Mouse (Mus musculus) liver, embryonic 16.5 days (tissue): ENCODE results near the gene Olfr102. TPM values are rescaled to one million over a fixed set of nuclear protein-coding genes. Genes with fewer than 3 reads are reported as not detected.

Experiments used
- ATAC-seq: fragments of 200-750 bp; cut with Nextera tagmentation; 2 replicates; pipeline ENCODE4 v1.8.0; 2017; ENCODE audit warnings: low read depth, mild to moderate bottlenecking, moderate number of reproducible peaks, moderate library complexity
- H3K27ac ChIP-seq: fragments of 300-500 bp; sonication (generic); 2 replicates; pipeline ENCODE4 v1.5.1; 2014; ENCODE audit warnings: mild to moderate bottlenecking, low read length
- H3K27me3 ChIP-seq: fragments of 300-500 bp; sonication (generic); 2 replicates; pipeline ENCODE4 v1.6.1; 2014; ENCODE audit warnings: low read depth, low read length, mixed read lengths; ENCODE audit not compliant: control insufficient read depth, insufficient read depth
- H3K36me3 ChIP-seq: fragments of 300-500 bp; sonication (generic); 2 replicates; pipeline ENCODE4 v1.6.1; 2014; ENCODE audit warnings: mild to moderate bottlenecking; ENCODE audit not compliant: control insufficient read depth, insufficient read depth
- H3K4me1 ChIP-seq: fragments of 300-500 bp; sonication (generic); 2 replicates; pipeline ENCODE4 v1.6.1; 2014; ENCODE audit warnings: low read depth, low read length, mixed read lengths; ENCODE audit not compliant: control insufficient read depth
- H3K4me2 ChIP-seq: fragments of 300-500 bp; sonication (generic); 2 replicates; pipeline ENCODE4 v1.6.1; 2014; ENCODE audit warnings: low read depth, low read length, mixed read lengths
- H3K4me3 ChIP-seq: fragments of 300-500 bp; sonication (generic); 2 replicates; pipeline ENCODE4 v1.5.1; 2014; ENCODE audit warnings: low read depth, mild to moderate bottlenecking, low read length
- H3K9ac ChIP-seq: fragments of 300-500 bp; sonication (generic); 2 replicates; pipeline ENCODE4 v1.6.1; 2014; ENCODE audit warnings: low read depth, low read length
- H3K9me3 ChIP-seq: fragments of 300-500 bp; sonication (generic); replicated peaks from 2 replicates; pipeline ENCODE4 v1.6.1; 2016; ENCODE audit warnings: low read length; ENCODE audit not compliant: control insufficient read depth
- WGBS: fragments of 180-500 bp; shearing (Covaris S2); extraction: QIAGEN DNeasy Blood & Tissue Kit; methylation state at CpG from one replicate; pipeline ENCODE4 v1.1.7; 2014; ENCODE audit not compliant: insufficient replicate concordance; 5-methylcytosine and 5-hydroxymethylcytosine counted together
- polyA plus RNA-seq: library from polyadenylated mRNA; unstranded; fragments of >200 nt; fragmentation: Nextera tagmentation; extraction: Ambion mirVana; gene quantifications from 2 replicates; pipeline ENCODE4 v1.2.1, GENCODE M21; 2015

Gene Olfr102
- polyA plus RNA-seq: not detected in 2 replicates

GRCm38 (mm10) chr17:37316954-37317353 is at the start of gene Olfr102:
Olfr102 (minus strand) TSS chr17:37317054.
- Histone ChIP-seq H3K4me1 (no peaks in the 10 kb centered on the region), H3K36me3 (no peaks in the 10 kb centered on the region), H3K27me3 (no peaks in the 10 kb centered on the region), H3K9ac (no peak within 1 kb of the TSS), H3K9me3 (no peaks in the 10 kb centered on the region; the same call in 1 of the 2 replicates), H3K27ac (no peak within 1 kb of the TSS), H3K4me3 (no peak within 1 kb of the TSS), H3K4me2 (no peak within 1 kb of the TSS)
- ATAC-seq: no peak

GRCm38 (mm10) chr17:37359282-37359681 is 42.4 kb upstream of the Olfr102 start, which contains the start of gene Olfr104-ps:
Olfr104-ps (plus strand) TSS chr17:37359582.
- Histone ChIP-seq H3K4me2 (no peak within 1 kb of the TSS), H3K27ac (no peak within 1 kb of the TSS), H3K27me3 (no peaks in the 10 kb centered on the region), H3K4me3 (no peak within 1 kb of the TSS), H3K36me3 (no peaks in the 10 kb centered on the region), H3K9me3 (no peaks in the 10 kb centered on the region), H3K9ac (no peak within 1 kb of the TSS), H3K4me1 (no peaks in the 10 kb centered on the region)
- ATAC-seq: no peak

GRCm38 (mm10) chr17:37339598-37339997 is 22.7 kb upstream of the Olfr102 start, which contains the start of gene Olfr103:
Olfr103 (minus strand) TSS chr17:37339698.
- 72% methylated on average over 2 of the region's 2 CpGs for WGBS
- no peaks in the 10 kb centered on the region for H3K36me3 ChIP-seq
- H3K4me2 ChIP-seq: no peak within 1 kb of the TSS
- no peak within 1 kb of the TSS for H3K4me3 ChIP-seq
- H3K4me1 ChIP-seq: no peaks in the 10 kb centered on the region
- H3K9me3 ChIP-seq: no peaks in the 10 kb centered on the region
- no peak for ATAC-seq
- H3K9ac ChIP-seq: no peak within 1 kb of the TSS
- H3K27me3 ChIP-seq: no peaks in the 10 kb centered on the region
- H3K27ac ChIP-seq: no peak within 1 kb of the TSS

GRCm38 (mm10) chr17:37310146-37310699 is 6.6 kb downstream of the Olfr102 start:
- Histone ChIP-seq H3K27ac (no peak overlapping the region), H3K4me1 (no peaks in the 10 kb centered on the region), H3K4me2 (no peak overlapping the region), H3K27me3 (no peaks in the 10 kb centered on the region), H3K9ac (no peak overlapping the region), H3K9me3 (no peaks in the 10 kb centered on the region), H3K36me3 (no peaks in the 10 kb centered on the region), H3K4me3 (no peak overlapping the region)
- WGBS: 30% methylated on average over 2 of the region's 2 CpGs
- no peak for ATAC-seq

- ATAC-seq: no peak
- no peak overlapping the region for H3K4me2 ChIP-seq
- 31% methylated on average over 4 of the region's 4 CpGs for WGBS
- no peaks in the 10 kb centered on the region for H3K36me3 ChIP-seq
- H3K27me3 ChIP-seq: no peaks in the 10 kb centered on the region
- no peak overlapping the region for H3K9ac ChIP-seq
- no peak overlapping the region for H3K27ac ChIP-seq
- H3K9me3 ChIP-seq: no peaks in the 10 kb centered on the region
- H3K4me3 ChIP-seq: no peak overlapping the region
- no peaks in the 10 kb centered on the region for H3K4me1 ChIP-seq
Observed at GRCm38 (mm10) chr17:37308483-37308882, 8.4 kb downstream of the Olfr102 start.

GRCm38 (mm10) chr17:37304213-37304612 is 12.6 kb downstream of the Olfr102 start, which contains the start of gene Olfr101:
Olfr101 (minus strand) TSS chr17:37304313.
- no peaks in the 10 kb centered on the region for H3K4me1 ChIP-seq
- no peaks in the 10 kb centered on the region for H3K36me3 ChIP-seq
- no peak within 1 kb of the TSS for H3K9ac ChIP-seq
- H3K27me3 ChIP-seq: no peaks in the 10 kb centered on the region
- no peak within 1 kb of the TSS for H3K4me3 ChIP-seq
- no peak within 1 kb of the TSS for H3K4me2 ChIP-seq
- no peak for ATAC-seq
- H3K9me3 ChIP-seq: no peaks in the 10 kb centered on the region
- WGBS: 52% methylated on average over 4 of the region's 4 CpGs
- H3K27ac ChIP-seq: no peak within 1 kb of the TSS

- Histone ChIP-seq H3K4me2 (no peak within 1 kb of the TSS), H3K9ac (no peak within 1 kb of the TSS), H3K36me3 (no peaks in the 10 kb centered on the region), H3K9me3 (no peaks in the 10 kb centered on the region), H3K4me3 (no peak within 1 kb of the TSS), H3K4me1 (no peaks in the 10 kb centered on the region), H3K27ac (no peak within 1 kb of the TSS), H3K27me3 (no peaks in the 10 kb centered on the region)
- WGBS: 62% methylated on average over 1 of the region's 1 CpGs
- no peak for ATAC-seq
Observed at GRCm38 (mm10) chr17:37283360-37283759, 33.5 kb downstream of the Olfr102 start, which contains the start of gene Olfr99. Olfr99 (minus strand) TSS chr17:37283460.

- no peaks in the 10 kb centered on the region for H3K36me3 ChIP-seq
- no peak overlapping the region for H3K4me2 ChIP-seq
- no peaks in the 10 kb centered on the region for H3K4me1 ChIP-seq
- H3K27ac ChIP-seq: no peak overlapping the region
- H3K27me3 ChIP-seq: no peaks in the 10 kb centered on the region
- no peak overlapping the region for H3K4me3 ChIP-seq
- H3K9me3 ChIP-seq: no peaks in the 10 kb centered on the region
- no peak for ATAC-seq
- H3K9ac ChIP-seq: no peak overlapping the region
- WGBS: 56% methylated on average over 1 of the region's 1 CpGs
Observed at GRCm38 (mm10) chr17:37280331-37280730, 36.5 kb downstream of the Olfr102 start.

GRCm38 (mm10) chr17:37276573-37276972 is 40.3 kb downstream of the Olfr102 start:
- no peak overlapping the region for H3K9ac ChIP-seq
- no peak for ATAC-seq
- no peak overlapping the region for H3K27ac ChIP-seq
- H3K4me1 ChIP-seq: no peaks in the 10 kb centered on the region
- H3K36me3 ChIP-seq: no peaks in the 10 kb centered on the region
- H3K9me3 ChIP-seq: no peaks in the 10 kb centered on the region
- H3K4me3 ChIP-seq: no peak overlapping the region
- no peak overlapping the region for H3K4me2 ChIP-seq
- no peaks in the 10 kb centered on the region for H3K27me3 ChIP-seq
